Mouse (Mus musculus): Measurements from ENCODE around the gene Fadd.

DNA sequence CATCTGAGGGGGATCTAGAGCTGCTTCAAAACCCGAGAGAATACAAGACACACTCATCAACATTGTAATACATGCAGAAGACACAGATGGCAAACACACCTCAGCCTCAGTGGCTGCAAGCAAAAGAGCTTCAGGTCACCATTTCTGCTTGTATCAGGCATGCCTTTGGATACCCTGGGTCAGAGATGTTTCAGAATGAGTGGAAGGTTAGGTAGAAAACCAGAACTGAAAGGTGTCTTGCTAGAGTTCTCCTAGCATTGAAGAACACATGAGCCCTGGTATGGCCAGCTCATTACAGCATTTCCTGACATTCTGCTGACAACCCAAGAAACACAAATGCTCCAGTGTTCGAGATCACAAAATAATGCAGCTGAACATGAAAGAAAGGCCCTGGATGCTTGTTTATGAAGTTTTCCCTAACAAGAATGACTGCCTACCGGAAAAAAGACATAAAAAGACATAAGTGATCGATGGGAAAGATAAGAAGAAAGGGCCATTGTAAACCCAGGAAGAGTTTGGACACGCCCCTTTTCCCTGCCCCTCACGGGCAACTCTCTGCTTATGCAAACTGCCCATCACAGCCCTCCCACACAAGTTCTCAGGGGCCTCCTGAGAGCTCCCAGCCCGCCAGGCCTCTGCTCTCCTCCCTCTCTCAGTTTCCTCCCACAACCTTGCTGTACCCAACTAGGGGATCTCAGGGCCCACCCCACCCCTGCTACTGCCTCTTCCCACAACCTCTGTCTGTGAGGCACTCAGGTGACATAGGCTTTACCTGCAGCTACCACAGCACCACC lies 50.5 kb downstream of the Fadd start:
- TF ChIP-seq CTCF (IDR thresholded peaks at IDR 0.05; ENCODE audit: low read depth) (no peak), EP300 (optimal IDR thresholded peaks at IDR 0.05) (no peak)
